In the genomic region with DNA sequence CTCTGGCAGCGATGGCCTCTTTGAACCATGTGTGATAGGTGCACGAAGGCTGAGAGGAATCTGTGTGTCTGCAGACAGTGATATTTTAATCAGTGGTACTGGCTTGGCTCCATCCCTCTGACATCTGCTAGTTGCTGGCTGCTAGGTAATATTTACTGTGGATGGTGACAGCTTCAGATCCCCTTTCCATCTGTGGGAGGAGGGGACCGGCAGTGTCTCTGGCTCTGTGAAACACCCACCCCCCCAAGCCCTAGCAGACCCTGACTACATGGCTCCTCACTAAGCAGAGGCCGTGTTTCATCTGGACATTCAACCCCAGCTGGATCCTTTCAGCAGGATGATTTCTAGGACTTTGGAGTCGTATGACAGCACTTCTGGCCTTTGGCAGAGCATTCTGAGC, we compare ENCODE assay signal across 16 mouse cellular contexts.
DNase-seq lines count a peak whose midpoint lies in the region; ATAC-seq and TF ChIP-seq lines count a peak whose summit lies in the region.
"Had no signal": no experiment of that assay in that cellular context is flagged by ENCODE, and none has a peak within 500 bp of the region (broad histone marks: within the 10 kb centered on the region; RNA-seq: fewer than 3 reads in every experiment).

No protein-coding gene starts in this region.

- DNase-seq in forebrain, embryonic 11.5 days (ENCODE audit: low spot score), result peak; percentile 20
- peak; percentile 68 for DNase-seq in kidney, postnatal 0 days (ENCODE audit: low spot score)
- DNase-seq in kidney, postnatal 25 days, result no peak
- DNase-seq in brain, adult 2 months (ENCODE audit: low read depth, low spot score), result peak; percentile 17
- DNase-seq in layer of hippocampus, adult 9-10 months (ENCODE audit: low spot score), result peak; percentile 8
- no peak for DNase-seq in c-Kit-positive CD71-positive TER-119-positive erythroid progenitor cells, embryonic 14.5 days (ENCODE audit: low spot score)
- DNase-seq: adrenal gland, adult 2 months; B cell, adult 2 months; cerebellum, postnatal 25 days; kidney, adult 9 months; lung, adult 2 months; thymus, postnatal 4 days had no signal

- TF ChIP-seq CTCF in kidney, postnatal 0 days (IDR thresholded peaks at IDR 0.05; ENCODE audit: low read depth), result no peak

- H3K4me1 ChIP-seq in forebrain, embryonic 11.5 days (replicated peaks; ENCODE audit: control insufficient read depth, insufficient read depth, low read length), result no peaks in the 10 kb centered on the region
- H3K4me1 ChIP-seq in forebrain, embryonic 12.5 days, result no peaks in the 10 kb centered on the region
- H3K4me1 ChIP-seq in kidney, postnatal 0 days (replicated peaks; ENCODE audit: insufficient read depth, low read length), result no peaks in the 10 kb centered on the region
- H3K4me1 ChIP-seq: hindbrain, embryonic 13.5 days; limb, embryonic 15.5 days; stomach, embryonic 15.5 days had no signal

- no peak overlapping the region for H3K27ac ChIP-seq in forebrain, embryonic 11.5 days (ENCODE audit: low read depth, low read length)
- H3K27ac ChIP-seq in forebrain, embryonic 12.5 days, result no peak overlapping the region
- no peak overlapping the region for H3K27ac ChIP-seq in kidney, postnatal 0 days
- H3K27ac ChIP-seq: hindbrain, embryonic 13.5 days; limb, embryonic 15.5 days; stomach, embryonic 15.5 days had no signal

- WGBS in forebrain, embryonic 11.5 days, result 86% methylated on average over 5 of the region's 5 CpGs
- 85% methylated on average over 5 of the region's 5 CpGs for WGBS in forebrain, embryonic 12.5 days
- 25% methylated on average over 5 of the region's 5 CpGs for WGBS in kidney, postnatal 0 days

- no peaks in the 10 kb centered on the region for H3K9me3 ChIP-seq in forebrain, embryonic 11.5 days (ENCODE audit: control insufficient read depth, low read length)
- H3K9me3 ChIP-seq in forebrain, embryonic 12.5 days, result 0 out of 2 replicates have a peak, but pooled peaks cover 4% of the 10 kb centered on the region
- H3K9me3 ChIP-seq in kidney, postnatal 0 days (replicated peaks; ENCODE audit: low read length), result no peaks in the 10 kb centered on the region
- H3K9me3 ChIP-seq: limb, embryonic 15.5 days; stomach, embryonic 15.5 days had no signal

- no peaks in the 10 kb centered on the region for H3K36me3 ChIP-seq in forebrain, embryonic 11.5 days (ENCODE audit: control insufficient read depth, insufficient read depth, low read length)
- H3K36me3 ChIP-seq in forebrain, embryonic 12.5 days (replicated peaks), result no peaks in the 10 kb centered on the region
- no peaks in the 10 kb centered on the region for H3K36me3 ChIP-seq in kidney, postnatal 0 days (ENCODE audit: insufficient read depth, low read length)
- H3K36me3 ChIP-seq: hindbrain, embryonic 13.5 days; limb, embryonic 15.5 days; stomach, embryonic 15.5 days had no signal

- ATAC-seq in forebrain, embryonic 11.5 days (replicated peaks; ENCODE audit: low FRiP score), result no peak
- ATAC-seq in forebrain, embryonic 12.5 days (ENCODE audit: low FRiP score), result no peak
- ATAC-seq in kidney, postnatal 0 days (replicated peaks; ENCODE audit: low FRiP score, low read depth), result peak; percentile 65

- no peak overlapping the region for H3K4me3 ChIP-seq in forebrain, embryonic 11.5 days (ENCODE audit: low read depth, low read length)
- H3K4me3 ChIP-seq in forebrain, embryonic 12.5 days (replicated peaks), result no peak overlapping the region
- H3K4me3 ChIP-seq in kidney, postnatal 0 days (replicated peaks; ENCODE audit: low read depth, low read length), result no peak overlapping the region
- H3K4me3 ChIP-seq: hindbrain, embryonic 13.5 days; limb, embryonic 15.5 days; stomach, embryonic 15.5 days had no signal

- H3K9ac ChIP-seq in forebrain, embryonic 11.5 days (ENCODE audit: low read length), result no peak overlapping the region
- H3K9ac ChIP-seq in forebrain, embryonic 12.5 days, result no peak overlapping the region
- no peak overlapping the region for H3K9ac ChIP-seq in kidney, postnatal 0 days (ENCODE audit: low read depth, low read length)
- H3K9ac ChIP-seq: hindbrain, embryonic 13.5 days; limb, embryonic 15.5 days; stomach, embryonic 15.5 days had no signal

- no peaks in the 10 kb centered on the region for H3K27me3 ChIP-seq in forebrain, embryonic 11.5 days (ENCODE audit: control insufficient read depth, insufficient read depth, low read length)
- H3K27me3 ChIP-seq in forebrain, embryonic 12.5 days, result no peaks in the 10 kb centered on the region
- H3K27me3 ChIP-seq in kidney, postnatal 0 days (ENCODE audit: insufficient read depth, low read length), result no peaks in the 10 kb centered on the region
- H3K27me3 ChIP-seq: hindbrain, embryonic 13.5 days; limb, embryonic 15.5 days; stomach, embryonic 15.5 days had no signal

- no peak overlapping the region for H3K4me2 ChIP-seq in forebrain, embryonic 11.5 days (ENCODE audit: low read depth, low read length, severe bottlenecking)
- no peak overlapping the region for H3K4me2 ChIP-seq in forebrain, embryonic 12.5 days
- no peak overlapping the region for H3K4me2 ChIP-seq in kidney, postnatal 0 days (ENCODE audit: low read length)
- H3K4me2 ChIP-seq: hindbrain, embryonic 13.5 days; limb, embryonic 15.5 days; stomach, embryonic 15.5 days had no signal

Comparison
In these comparisons a context has a peak if more than half of its experiments do, and no peak if none do; other contexts are left out.
1. DNase-seq: peak in forebrain, embryonic 11.5 days (single experiment), kidney, postnatal 0 days (single experiment), brain, adult 2 months (single experiment) and layer of hippocampus, adult 9-10 months (single experiment); none in kidney, postnatal 25 days (0 of 2) and c-Kit-positive CD71-positive TER-119-positive erythroid progenitor cells, embryonic 14.5 days (single experiment).